Mouse (Mus musculus) embryo, embryonic 10.5 days (tissue): ENCODE data around the gene Acot13.
A peak's percentile ranks its signal among the peaks of the same experiment; 100 is the strongest.

Source experiments
- DNase-seq: peaks from one replicate; pipeline ENCODE4 v3.0.0-alpha.2; 2015; ENCODE audit warnings: low spot score

The Acot13 gene

GRCm38 (mm10) chr13:24830756-24831352 is 486 bp downstream of the Acot13 start:
- DNase-seq = peak; percentile 51

DNA sequence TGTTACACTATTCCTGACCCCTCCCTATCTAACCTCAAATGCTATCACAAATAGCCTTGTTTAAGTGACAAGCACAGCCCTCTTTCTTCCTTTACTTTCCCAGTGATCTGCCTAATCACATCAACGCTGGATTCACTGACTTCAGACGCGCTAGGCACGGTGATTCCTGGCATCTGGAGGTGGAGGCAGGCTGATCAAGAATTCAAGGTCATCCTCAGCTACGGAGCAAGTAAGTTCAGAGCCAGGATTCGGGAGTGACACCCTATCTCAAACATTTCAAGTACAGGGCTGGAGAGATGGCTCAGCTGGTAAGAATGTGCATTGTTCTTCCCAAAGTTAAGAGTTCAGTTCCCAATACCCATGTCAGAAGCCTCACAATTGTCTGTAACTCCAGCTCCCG is 5.2 kb downstream of the Acot13 start:
- no peak for DNase-seq

DNA sequence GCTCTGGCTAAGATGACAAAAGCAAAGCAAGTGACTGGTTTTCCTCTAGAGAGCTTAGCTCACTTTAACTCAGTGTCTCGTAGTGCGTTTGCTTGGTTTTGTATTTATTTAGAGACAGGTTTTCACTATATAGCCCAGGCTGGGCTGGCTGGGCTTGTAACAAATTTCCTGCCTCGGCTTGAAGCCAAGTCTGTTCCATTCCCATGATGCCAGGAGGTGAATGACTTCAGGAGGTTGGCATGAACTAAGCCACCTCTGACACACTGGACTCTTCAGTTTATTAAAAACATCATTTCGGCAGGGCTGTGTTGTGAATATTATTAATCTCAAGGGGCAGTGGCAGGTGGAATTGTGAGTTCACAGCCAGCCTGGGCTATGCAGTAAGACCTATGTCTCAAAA is 5.8 kb downstream of the Acot13 start:
- DNase-seq = no peak

- DNase-seq = no peak
Measured at GRCm38 (mm10) chr13:24824647-24825046, 6.7 kb downstream of the Acot13 start.

- DNase-seq = no peak
Measured at GRCm38 (mm10) chr13:24822663-24823343, 8.5 kb downstream of the Acot13 start.

DNA sequence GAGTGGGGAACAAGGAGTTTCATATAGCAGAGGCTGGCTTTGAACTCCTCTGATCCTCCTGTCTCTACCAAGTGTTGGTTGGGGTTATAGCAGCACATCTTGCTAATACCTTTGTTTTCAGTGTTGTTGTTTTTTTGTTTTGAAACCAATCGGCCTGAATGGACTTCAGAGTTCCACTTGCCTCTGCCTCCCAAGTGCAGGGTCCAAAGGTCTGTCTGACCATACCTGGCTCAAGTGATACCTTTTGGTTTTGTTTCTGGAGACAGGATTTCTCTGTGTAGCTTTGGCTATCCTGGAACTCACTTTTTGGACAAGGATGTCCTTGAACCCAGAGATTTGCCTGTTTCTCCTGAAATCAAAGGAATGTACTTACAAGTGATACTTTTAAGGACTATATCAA is 11.4 kb downstream of the Acot13 start:
- DNase-seq = no peak

GRCm38 (mm10) chr13:24816125-24817092 is 14.9 kb downstream of the Acot13 start:
- DNase-seq = no peak

GRCm38 (mm10) chr13:24814616-24815015 is 16.7 kb downstream of the Acot13 start:
- no peak for DNase-seq

- no peak for DNase-seq
Measured at GRCm38 (mm10) chr13:24812521-24812920, 18.8 kb downstream of the Acot13 start.

DNA sequence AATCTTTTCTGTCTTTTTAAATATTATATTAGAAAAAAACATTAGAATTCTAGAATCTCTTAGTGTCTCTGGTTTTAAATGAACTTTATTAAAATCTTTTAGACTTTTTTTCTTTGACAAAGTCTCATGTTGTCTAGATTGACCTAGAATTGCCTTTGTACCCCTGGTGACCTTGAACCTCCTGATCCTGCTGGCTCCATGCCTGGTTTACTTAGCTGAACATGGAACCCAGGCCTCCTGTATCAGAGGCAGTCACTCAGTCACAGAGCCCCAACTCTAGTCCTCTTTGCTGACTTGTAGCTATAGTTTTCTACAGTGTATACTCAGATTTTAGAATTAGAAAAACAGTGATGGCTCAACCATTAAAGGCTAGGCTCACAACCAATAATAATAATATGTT is 25.3 kb downstream of the Acot13 start:
- DNase-seq = no peak

GRCm38 (mm10) chr13:24803196-24803595 is 28.1 kb downstream of the Acot13 start:
- no peak for DNase-seq

- DNase-seq = peak; percentile 48
Measured at GRCm38 (mm10) chr13:24802131-24802691, 29.1 kb downstream of the Acot13 start.

GRCm38 (mm10) chr13:24801308-24801921 is 29.9 kb downstream of the Acot13 start, which contains the start of gene BC005537:
BC005537 (plus strand) TSS chr13:24801657.
- DNase-seq = no peak

- DNase-seq = peak; percentile 99
Measured at GRCm38 (mm10) chr13:24800674-24801307, 30.5 kb downstream of the Acot13 start.

- DNase-seq = peak; percentile 67
Measured at GRCm38 (mm10) chr13:24799925-24800673, 31.2 kb downstream of the Acot13 start.

- DNase-seq = peak; percentile 23
Measured at GRCm38 (mm10) chr13:24799378-24799777, 32.0 kb downstream of the Acot13 start.

DNA sequence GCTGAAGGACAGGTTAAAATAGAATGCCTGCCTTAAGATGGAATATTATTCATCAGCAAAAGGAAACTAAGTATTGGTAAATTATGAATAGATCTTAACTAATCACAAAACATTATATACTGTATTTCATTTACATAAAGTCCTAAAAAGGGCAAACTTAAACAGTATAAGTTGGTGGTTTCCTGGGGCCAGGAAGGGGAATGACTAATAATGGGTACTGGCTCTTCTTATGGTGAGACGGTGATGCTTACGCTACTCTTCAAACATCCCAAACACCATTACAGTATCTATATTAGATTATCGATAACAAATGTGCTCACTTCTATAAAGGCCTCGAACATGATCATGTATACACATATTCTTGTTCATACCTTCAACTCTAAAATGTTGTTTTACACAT is 32.7 kb downstream of the Acot13 start:
- DNase-seq = no peak

DNA sequence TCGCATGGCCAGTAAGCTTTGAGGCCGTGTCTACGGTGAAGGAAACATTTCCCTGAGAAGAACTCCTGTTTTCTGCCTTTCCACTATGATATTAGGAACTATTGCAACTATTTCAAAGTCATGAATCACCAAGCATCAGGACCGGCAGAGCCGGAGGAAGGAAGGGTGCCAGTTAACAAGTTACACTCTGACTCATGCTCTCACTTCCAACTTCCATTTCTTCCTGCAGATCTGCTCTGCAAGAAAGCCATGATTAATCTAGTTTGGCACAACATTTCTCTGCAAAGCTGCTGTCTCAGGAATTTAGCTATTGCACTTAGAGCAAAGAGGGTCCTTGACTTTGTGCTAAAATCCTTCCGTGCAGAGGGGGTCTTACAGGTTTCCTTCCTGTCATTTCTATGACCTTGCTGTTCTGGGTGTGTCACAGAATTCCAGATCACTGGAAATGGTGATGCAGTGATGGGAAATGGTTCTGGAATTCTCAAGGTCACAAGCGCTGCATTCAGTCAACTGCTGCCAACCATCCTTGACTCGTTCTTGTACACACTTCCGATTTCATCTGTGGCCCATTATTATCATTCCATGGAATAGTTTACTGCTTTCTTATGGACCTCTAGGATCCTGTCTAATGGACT is 38.8 kb downstream of the Acot13 start:
- no peak for DNase-seq

- DNase-seq = no peak
Measured at GRCm38 (mm10) chr13:24791349-24791748, 40.0 kb downstream of the Acot13 start.

DNA sequence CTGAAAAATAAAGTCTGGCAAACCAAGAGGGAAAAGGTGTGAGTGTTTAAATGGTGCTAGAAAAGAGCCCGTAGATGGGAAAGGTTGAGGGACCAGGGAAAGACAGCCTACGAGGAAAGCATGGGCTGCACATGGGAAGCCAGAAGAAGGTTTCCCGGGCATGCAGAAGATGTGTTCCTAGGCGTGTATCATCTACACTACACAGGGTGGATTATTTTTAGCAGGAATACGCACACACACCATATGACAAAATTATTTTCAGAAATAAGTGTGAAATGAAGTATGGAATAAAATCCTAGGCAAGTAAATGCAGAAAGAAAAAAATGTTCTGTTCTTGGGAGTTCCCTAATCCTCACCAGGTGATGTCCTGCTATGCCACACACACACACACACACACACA is 43.9 kb downstream of the Acot13 start:
- DNase-seq = no peak
